Mouse (Mus musculus): ENCODE measurements around the gene Zbtb3. TPM values are rescaled to one million over a fixed set of nuclear protein-coding genes. Genes with fewer than 3 reads are reported as not detected.

Gene Zbtb3
- 1 to 10 TPM; 6.7 to 7.0 TPM for total RNA-seq (2021)
- long read RNA-seq, partial matches to known transcripts, result 0 of 2 reads
- long read RNA-seq, other reads (novel, unspliced or antisense), result 0 of 2 reads

DNA sequence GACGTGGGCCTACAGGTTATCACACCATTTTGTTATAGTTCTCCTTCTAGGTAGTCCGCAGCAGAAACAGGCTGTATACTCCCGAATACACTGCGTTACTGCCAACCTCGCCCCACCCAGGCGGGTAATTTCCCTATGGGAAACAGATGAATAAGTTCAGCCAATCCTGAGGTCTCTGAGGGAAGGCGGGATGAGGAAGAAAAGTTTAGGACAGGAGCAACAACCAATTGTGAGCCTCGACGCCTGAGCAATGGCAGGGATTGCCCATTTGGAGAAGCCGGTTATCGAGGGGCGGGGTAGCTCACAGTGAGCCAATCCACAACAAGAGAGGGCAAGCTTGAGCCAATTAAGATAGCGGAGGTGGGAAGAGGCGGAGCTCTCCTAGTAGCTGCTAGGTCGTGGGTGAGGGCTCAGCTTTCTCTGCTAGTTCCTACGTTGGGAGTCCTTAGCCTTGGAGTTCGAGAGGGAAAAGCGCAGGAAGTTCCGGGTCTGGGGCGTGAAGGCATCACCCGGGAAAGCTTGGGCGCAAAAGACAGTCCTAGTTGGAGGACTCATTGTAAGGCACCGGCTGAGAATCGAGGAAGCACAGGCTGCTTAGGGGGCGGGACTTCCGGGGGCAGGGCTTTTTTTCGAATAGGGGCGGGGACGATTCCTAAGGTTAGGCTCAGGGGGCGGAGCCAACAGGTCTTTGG lies at the start of gene Zbtb3:
Gene Zbtb3 (plus strand): TSS at position 426 of the 692 bp plus-strand sequence.
- peak; percentile 95 to 98 for DNase-seq (ENCODE audit: low spot score in 2 of 2)

GRCm38 (mm10) chr19:8755652-8756051 lies 46.7 kb upstream of the Zbtb3 start:
- DNase-seq (ENCODE audit: low spot score in 2 of 2), result no peak

DNA sequence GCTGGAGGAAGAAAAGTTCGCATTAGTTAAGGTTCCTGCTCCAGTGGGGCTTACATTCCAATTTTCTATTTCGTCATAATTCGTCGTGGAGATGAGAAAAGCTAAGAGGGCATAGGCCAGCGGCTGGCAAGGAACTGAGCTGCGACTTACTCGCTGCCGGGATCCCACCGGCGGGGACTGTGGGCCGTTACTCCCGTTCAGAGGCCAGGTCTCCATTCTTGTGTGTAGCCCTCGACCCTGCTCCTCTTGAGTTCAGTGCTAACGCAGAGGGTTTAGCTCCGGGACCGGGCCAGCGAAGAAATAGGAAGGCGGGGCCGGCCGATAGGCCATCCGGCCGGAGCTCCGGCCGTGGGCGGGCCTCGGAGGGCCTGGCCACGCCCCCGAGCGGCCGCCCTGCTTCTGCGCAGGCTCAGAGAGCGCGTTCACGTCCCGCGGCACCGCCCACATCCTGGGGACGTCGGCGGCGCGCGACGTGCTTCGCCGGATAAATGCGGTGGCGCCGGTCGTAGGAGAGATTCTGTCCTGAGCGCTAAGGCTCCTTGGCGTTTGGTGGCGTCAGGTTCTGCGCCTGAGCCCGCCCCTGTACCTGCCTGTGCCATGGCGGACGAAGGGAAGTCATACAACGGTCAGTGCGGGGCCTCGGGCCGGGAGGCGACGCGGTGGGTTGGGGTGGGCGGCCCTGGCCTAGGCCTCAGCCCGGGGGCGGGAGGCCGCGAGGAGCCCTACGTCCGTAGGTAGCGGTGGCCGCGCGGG lies 45.5 kb upstream of the Zbtb3 start, which contains the start of gene Nxf1:
Gene Nxf1 (plus strand): TSS at position 439 of the 753 bp plus-strand sequence.
- peak; percentile 87 to 94 for DNase-seq (ENCODE audit: low spot score in 2 of 2)

DNA sequence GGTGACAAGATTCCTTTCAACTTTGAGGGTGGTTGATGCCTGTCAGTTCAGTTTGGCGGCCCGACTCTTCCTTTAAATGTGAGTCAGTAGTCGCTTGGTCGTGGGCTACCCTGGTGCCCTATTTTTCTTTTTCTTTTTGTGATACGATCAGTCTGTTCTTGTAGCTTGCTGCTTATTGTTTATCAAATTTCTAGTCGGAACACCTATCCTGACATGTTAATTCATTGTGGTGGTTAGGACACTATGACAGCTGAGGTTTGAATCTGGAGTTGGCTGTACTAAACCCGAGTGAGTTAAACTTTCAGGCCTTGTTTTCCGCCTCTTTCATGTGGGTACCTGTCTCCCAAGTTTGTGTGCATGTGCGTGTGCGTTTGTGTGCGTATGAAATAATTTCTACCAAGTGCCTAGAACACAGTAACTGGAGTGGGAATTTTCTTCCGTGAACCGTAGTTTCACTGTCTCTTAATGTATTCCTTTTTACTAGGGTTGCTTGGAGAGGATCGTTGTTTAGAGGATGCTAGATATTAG lies 44.8 kb upstream of the Zbtb3 start:
- DNase-seq (ENCODE audit: low spot score in 2 of 2), result no peak

DNA sequence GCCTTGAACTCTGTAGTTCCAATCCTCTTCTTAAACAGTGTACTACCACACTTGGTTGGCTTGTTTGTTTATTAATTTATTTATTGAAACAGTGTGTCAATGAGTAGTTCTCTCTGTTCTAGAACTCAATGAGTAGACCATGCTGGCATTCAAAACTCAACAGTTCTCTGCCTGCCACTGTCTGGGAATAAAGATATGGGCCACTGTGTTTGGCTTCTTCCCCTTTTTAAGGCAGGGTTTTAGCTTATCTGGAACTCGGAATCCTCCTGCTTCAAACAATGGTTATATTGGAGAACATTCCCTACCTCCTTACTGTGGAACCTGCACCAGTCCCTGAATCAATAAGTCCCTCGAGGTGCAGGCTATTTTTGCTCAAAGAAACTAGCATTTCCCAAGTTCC lies 43.5 kb upstream of the Zbtb3 start:
- no peak for DNase-seq (ENCODE audit: low spot score in 2 of 2)

GRCm38 (mm10) chr19:8760757-8761156 lies 41.6 kb upstream of the Zbtb3 start:
- DNase-seq (ENCODE audit: low spot score in 2 of 2), result no peak

GRCm38 (mm10) chr19:8763276-8763675 lies 39.1 kb upstream of the Zbtb3 start:
- no peak for DNase-seq (ENCODE audit: low spot score in 2 of 2)

GRCm38 (mm10) chr19:8765562-8765961 lies 36.8 kb upstream of the Zbtb3 start:
- DNase-seq (ENCODE audit: low spot score in 2 of 2), result no peak

DNA sequence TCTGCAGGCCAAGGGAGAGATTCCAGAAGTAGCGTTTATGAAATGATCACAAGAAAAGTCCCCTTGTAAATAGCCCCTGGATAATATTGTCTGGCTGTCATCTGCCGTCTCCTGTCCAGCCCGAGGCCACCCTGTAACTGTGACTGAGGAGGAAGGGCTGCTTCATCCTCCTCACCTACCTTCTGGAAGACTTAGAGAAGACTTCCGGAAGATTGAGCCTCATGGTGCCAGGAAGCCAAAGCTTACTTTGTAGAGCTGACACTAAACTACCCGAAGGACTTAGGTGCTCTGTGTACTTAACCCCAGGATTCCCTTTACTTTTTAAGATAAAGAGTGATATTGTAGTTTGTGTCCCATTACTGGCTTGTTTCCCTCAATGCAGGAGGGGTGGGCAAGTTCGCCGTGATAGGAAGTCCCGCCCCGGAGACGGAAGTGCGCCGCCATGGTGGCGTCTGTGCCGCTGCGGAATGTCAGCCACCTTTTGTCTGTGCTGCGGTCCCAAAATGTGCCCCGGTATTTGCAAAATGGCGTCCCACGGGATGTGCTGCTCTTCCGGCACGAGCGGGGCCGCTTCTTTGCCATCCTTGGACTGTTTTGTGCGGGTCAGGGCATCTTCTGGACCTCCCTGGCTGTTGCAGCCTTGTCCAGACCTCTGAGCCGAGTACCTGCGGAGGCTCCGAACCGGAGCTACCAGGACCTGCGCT lies 31.6 kb upstream of the Zbtb3 start, which contains the start of gene Tmem223:
Gene Tmem223 (plus strand): TSS at position 430 of the 704 bp plus-strand sequence.
- peak; percentile 74 to 84 for DNase-seq (ENCODE audit: low spot score in 2 of 2)

DNA sequence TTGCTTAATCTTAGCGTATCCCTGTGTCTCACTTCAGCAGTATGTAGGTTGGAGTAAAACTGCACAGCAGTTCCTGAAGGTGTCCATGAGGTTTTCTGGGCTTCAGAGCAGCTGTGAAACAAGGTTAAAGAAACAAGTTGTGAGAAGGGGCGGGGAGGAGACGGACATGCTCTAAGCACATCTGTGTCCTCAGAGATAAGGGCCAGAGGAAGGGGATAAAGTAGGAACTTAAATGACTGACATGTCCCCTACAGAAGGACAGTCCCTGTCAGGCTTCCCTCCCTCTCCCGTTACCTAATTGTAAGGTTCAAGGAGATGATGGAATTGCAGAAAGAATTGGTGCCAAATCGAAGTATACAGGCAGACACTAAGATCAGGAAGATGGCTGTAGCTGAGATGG lies 29.4 kb upstream of the Zbtb3 start:
- DNase-seq (ENCODE audit: low spot score in 2 of 2), result no peak

GRCm38 (mm10) chr19:8773409-8773808 lies 28.9 kb upstream of the Zbtb3 start:
- DNase-seq (ENCODE audit: low spot score in 2 of 2), result no peak

GRCm38 (mm10) chr19:8774086-8774835 lies 28.1 kb upstream of the Zbtb3 start, which contains the start of gene Tmem179b:
Gene Tmem179b (minus strand): TSS chr19:8774467.
- DNase-seq (ENCODE audit: low spot score in 2 of 2), result peak; percentile 94 to 98

- no peak for DNase-seq (ENCODE audit: low spot score in 2 of 2)
Measured at GRCm38 (mm10) chr19:8774951-8775421, 27.4 kb upstream of the Zbtb3 start.

GRCm38 (mm10) chr19:8786008-8786781 lies 16.2 kb upstream of the Zbtb3 start, which contains the start of gene Taf6l:
Gene Taf6l (minus strand): TSS chr19:8786417.
- DNase-seq (ENCODE audit: low spot score in 2 of 2), result peak; percentile 90 to 97

GRCm38 (mm10) chr19:8788521-8788920 lies 13.8 kb upstream of the Zbtb3 start:
- no peak for DNase-seq (ENCODE audit: low spot score in 2 of 2)

- no peak for DNase-seq (ENCODE audit: low spot score in 2 of 2)
Measured at GRCm38 (mm10) chr19:8789171-8789570, 13.2 kb upstream of the Zbtb3 start.

GRCm38 (mm10) chr19:8790171-8790570 lies 12.2 kb upstream of the Zbtb3 start:
- no peak for DNase-seq (ENCODE audit: low spot score in 2 of 2)

GRCm38 (mm10) chr19:8798264-8798946 lies 4.0 kb upstream of the Zbtb3 start, which contains the start of gene Polr2g:
Gene Polr2g (minus strand): TSS chr19:8798577.
- peak; percentile 84 to 94 for DNase-seq (ENCODE audit: low spot score in 2 of 2)

- no peak for DNase-seq (ENCODE audit: low spot score in 2 of 2)
Measured at GRCm38 (mm10) chr19:8798947-8799315, 3.4 kb upstream of the Zbtb3 start.

All from layer of hippocampus, adult 18-20 months (tissue).